Mouse (Mus musculus) hindbrain, embryonic 15.5 days (tissue): ENCODE measurements around the gene Lrmda. TPM values are rescaled to one million over a fixed set of nuclear protein-coding genes. Genes with fewer than 3 reads are reported as not detected.

Experiments used
- ATAC-seq: fragments of 200-750 bp; cut with Nextera tagmentation; 2 replicates; pipeline ENCODE4 v1.8.0; 2017; ENCODE audit warnings: low read depth, moderate number of reproducible peaks, moderate TSS enrichment; ENCODE audit not compliant: low FRiP score
- H3K27ac ChIP-seq: fragments of 300-500 bp; sonication (generic); replicated peaks from 2 replicates; pipeline ENCODE4 v1.5.1; 2015; ENCODE audit warnings: mild to moderate bottlenecking, inconsistent platforms
- H3K27me3 ChIP-seq: fragments of 300-500 bp; sonication (generic); 2 replicates; pipeline ENCODE4 v1.6.1; 2015; ENCODE audit warnings: control low read depth, inconsistent platforms
- H3K36me3 ChIP-seq: fragments of 300-500 bp; sonication (generic); 2 replicates; pipeline ENCODE4 v1.6.1; 2015; ENCODE audit warnings: control low read depth, inconsistent platforms
- H3K4me1 ChIP-seq: fragments of 300-500 bp; sonication (generic); replicated peaks from 2 replicates; pipeline ENCODE4 v1.6.1; 2015; ENCODE audit warnings: control low read depth, inconsistent platforms
- H3K4me2 ChIP-seq: fragments of 300-500 bp; sonication (generic); 2 replicates; pipeline ENCODE4 v1.6.1; 2015; ENCODE audit warnings: moderate library complexity, mild to moderate bottlenecking, inconsistent platforms
- H3K4me3 ChIP-seq: fragments of 300-500 bp; sonication (generic); 2 replicates; pipeline ENCODE4 v1.5.1; 2015; ENCODE audit warnings: mild to moderate bottlenecking, inconsistent platforms
- H3K9ac ChIP-seq: fragments of 300-500 bp; sonication (generic); 2 replicates; pipeline ENCODE4 v1.6.1; 2015; ENCODE audit warnings: inconsistent platforms
- H3K9me3 ChIP-seq: fragments of 300-500 bp; sonication (generic); 2 replicates; pipeline ENCODE4 v1.6.1; 2016; ENCODE audit warnings: control low read depth, inconsistent platforms
- WGBS: fragments of 180-500 bp; shearing (Covaris S2); methylation state at CpG from one replicate; pipeline ENCODE4 v1.1.7; 2015; 5-methylcytosine and 5-hydroxymethylcytosine counted together
- polyA plus RNA-seq: library from polyadenylated mRNA; unstranded; fragments of >200 nt; fragmentation: Nextera tagmentation; extraction: Ambion mirVana; gene quantifications from 2 replicates; pipeline ENCODE4 v1.2.1, GENCODE M21; 2015

Lrmda gene
- polyA plus RNA-seq, 1 experiment from 2014 or later: 0.23 TPM

DNA sequence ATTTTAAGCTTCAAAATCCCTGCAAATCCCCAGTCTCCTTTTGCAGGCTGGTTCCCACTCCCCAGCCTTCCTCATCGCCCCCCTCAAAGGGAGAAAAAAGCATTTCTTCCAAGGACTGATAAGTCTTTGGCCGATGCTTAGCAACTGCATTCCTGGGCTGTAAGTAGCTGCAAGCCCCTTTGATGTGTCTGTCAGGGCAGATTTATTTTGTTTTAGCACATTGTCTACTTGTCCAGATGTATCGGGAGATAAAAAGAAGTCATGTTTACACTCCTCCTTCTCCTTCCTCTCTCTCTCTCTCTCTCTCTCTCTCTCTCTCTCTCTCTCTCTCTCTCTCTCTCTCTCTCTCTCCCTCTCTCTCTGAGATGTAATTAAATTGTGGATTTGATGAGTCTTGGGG is 787.8 kb downstream of the Lrmda start:
- peaks cover 24% of the 10 kb centered on the region for H3K4me1 ChIP-seq
- WGBS: 20% methylated on average over 3 of the region's 3 CpGs
- no peak overlapping the region for H3K4me3 ChIP-seq
- H3K36me3 ChIP-seq: no peaks in the 10 kb centered on the region
- no peak overlapping the region for H3K9ac ChIP-seq
- 0 out of 2 replicates have a peak, but pooled peaks cover 8% of the 10 kb centered on the region for H3K27me3 ChIP-seq
- H3K27ac ChIP-seq: no peak overlapping the region
- ATAC-seq: no peak
- H3K4me2 ChIP-seq: peak overlapping the region; percentile 55; the same call in 1 of the 2 replicates
- no peaks in the 10 kb centered on the region for H3K9me3 ChIP-seq

DNA sequence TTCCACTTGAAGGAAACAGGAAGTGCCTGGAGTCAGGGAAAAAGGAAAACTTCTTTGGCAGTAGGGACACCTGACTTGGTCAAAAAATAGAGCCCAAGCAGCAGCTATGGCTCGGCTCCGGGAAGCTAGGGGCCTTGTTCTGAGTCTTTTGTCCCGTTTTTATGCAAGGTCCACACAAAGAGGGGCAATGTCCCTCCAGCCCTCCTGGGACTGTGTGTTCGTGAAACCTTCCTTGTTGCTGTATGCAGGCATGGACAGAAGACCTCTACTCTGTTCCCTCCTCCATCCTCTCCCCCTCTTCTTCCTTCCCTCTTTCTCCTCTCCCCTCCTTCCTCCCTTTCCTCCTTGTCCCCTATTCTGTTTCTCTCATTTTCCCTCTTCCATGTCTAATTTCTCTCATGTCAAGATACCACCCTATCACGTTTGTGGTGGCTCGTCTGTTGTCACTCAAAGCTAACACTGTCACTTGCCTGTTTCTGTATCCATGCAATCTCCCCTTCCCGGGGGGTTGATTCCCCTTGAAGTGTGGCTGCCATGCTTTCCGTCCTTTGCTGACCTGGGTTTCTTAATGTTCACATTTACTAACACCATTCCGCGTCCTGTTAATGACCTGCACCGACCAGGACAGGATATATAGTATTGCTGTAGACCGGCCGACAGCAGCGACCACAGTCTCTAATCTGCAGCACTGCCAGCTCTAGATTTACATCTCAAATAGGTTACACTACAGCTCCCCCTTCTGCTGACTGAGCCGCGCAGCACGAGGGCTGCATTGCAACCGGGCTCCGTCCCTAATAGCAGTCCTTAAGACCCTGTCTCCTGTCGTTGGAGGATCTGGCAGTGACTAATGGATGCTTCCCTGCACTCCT is 788.4 kb downstream of the Lrmda start:
- H3K27me3 ChIP-seq: 0 out of 2 replicates have a peak, but pooled peaks cover 8% of the 10 kb centered on the region
- no peaks in the 10 kb centered on the region for H3K9me3 ChIP-seq
- under 1% methylated on average over 20 of the region's 20 CpGs for WGBS
- peak; percentile 89 for ATAC-seq
- H3K9ac ChIP-seq: no peak overlapping the region
- H3K4me2 ChIP-seq: peak overlapping the region; percentile 55
- peak overlapping the region; percentile 22 for H3K4me3 ChIP-seq
- H3K36me3 ChIP-seq: no peaks in the 10 kb centered on the region
- H3K27ac ChIP-seq: no peak overlapping the region; the same call in 1 of the 2 replicates
- peaks cover 24% of the 10 kb centered on the region for H3K4me1 ChIP-seq

DNA sequence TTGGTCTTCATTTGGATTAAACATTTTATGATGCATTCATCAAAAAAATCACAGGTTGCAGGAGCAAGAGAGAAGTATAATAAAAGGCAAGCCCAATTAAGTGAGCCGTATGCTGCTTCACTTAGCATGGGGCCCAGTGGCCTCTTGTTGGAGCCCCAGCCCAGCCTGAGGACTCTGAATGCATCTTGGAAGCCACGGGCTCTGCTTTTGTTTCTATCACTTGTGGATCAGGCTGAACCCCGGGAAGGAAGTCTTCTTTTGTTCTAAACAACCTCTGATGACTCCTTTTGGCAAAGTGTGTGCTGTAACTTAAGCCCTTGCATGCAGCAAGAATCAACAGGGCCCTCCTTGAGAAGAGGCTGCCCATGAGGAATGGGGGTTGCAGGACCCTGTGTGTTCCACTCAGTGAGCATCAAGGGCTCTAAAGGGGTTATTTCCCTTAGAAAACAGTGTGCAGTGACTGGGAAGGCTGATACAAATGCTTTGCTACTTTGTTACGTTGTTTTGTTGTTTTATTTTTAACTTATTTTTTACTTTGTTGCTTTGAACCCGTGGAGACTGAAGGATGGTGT is 789.2 kb downstream of the Lrmda start:
- Histone ChIP-seq H3K27me3 (0 out of 2 replicates have a peak, but pooled peaks cover 8% of the 10 kb centered on the region), H3K4me3 (no peak overlapping the region), H3K36me3 (no peaks in the 10 kb centered on the region), H3K9me3 (no peaks in the 10 kb centered on the region), H3K4me2 (peak overlapping the region; percentile 55; the same call in 1 of the 2 replicates), H3K27ac (no peak overlapping the region), H3K4me1 (peaks cover 25% of the 10 kb centered on the region), H3K9ac (no peak overlapping the region)
- ATAC-seq: peak; percentile 56
- WGBS: 34% methylated on average over 5 of the region's 5 CpGs

DNA sequence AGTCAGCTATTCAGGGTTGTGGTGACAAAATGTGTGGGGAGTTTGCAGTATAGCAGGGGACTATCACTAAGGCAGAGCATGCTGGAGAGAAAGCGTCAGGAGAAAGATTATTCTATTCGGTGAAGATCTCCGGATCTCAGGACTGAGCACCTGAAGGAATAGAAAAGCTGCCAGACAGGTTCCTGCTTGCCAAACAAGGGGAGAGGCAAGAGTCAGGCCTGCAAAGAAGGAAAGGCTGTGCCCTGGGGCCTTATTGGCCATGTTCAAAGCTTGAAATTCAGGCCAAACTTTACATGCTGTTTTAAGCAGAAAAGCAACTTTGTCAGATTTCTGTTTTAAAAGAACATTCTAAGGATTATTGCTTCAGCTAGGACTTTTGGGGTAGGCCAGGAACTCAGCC is 789.7 kb downstream of the Lrmda start:
- peaks cover 29% of the 10 kb centered on the region for H3K4me1 ChIP-seq
- H3K4me2 ChIP-seq: no peak overlapping the region
- 0 out of 2 replicates have a peak, but pooled peaks cover 8% of the 10 kb centered on the region for H3K27me3 ChIP-seq
- no peak overlapping the region for H3K9ac ChIP-seq
- no peaks in the 10 kb centered on the region for H3K9me3 ChIP-seq
- 61% methylated on average over 3 of the region's 3 CpGs for WGBS
- no peak overlapping the region for H3K4me3 ChIP-seq
- ATAC-seq: no peak
- H3K27ac ChIP-seq: no peak overlapping the region
- H3K36me3 ChIP-seq: no peaks in the 10 kb centered on the region

DNA sequence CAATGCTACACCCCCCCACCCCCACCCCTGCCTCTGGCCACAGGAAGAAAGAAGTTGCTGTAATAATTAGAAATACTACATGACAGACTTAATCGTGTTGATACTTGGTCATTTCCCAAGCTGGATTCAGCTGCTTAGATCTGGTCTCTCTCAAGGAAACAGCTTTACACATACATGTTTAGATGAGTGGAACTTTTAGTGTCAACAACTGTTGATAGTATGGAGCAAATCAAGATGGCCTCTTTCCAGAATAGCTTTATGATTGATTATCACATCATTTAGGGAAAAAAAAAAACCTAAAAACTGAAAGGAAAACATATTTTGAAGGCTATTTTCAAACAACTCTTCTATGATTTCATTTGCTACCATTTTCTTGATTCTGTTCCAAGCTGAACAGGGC is 791.0 kb downstream of the Lrmda start:
- Histone ChIP-seq H3K27me3 (0 out of 2 replicates have a peak, but pooled peaks cover 8% of the 10 kb centered on the region), H3K4me3 (no peak overlapping the region), H3K27ac (no peak overlapping the region), H3K9ac (no peak overlapping the region), H3K4me2 (no peak overlapping the region), H3K9me3 (no peaks in the 10 kb centered on the region), H3K36me3 (no peaks in the 10 kb centered on the region), H3K4me1 (peaks cover 34% of the 10 kb centered on the region)
- 94% methylated on average over 1 of the region's 1 CpGs for WGBS
- no peak for ATAC-seq

DNA sequence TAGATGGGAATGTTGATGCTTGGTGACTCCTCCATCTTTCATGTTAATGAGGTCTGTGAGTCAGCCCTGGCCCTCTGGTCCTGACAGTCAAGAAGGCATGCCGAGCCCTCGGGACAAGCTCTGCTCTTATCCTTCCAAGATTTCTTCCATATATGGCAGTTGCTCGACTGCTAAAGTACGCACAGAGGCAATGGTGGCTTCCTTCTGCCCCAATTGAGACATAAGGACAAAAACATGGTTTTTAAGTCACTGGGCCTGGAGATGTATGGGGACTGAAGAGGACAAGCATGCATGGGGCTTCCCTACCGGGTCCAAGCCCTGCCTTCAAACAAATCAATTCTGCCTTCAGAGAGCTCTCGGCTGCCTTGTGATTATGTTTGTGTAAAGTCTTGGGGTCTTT is 793.3 kb downstream of the Lrmda start:
- H3K36me3 ChIP-seq: no peaks in the 10 kb centered on the region
- H3K9ac ChIP-seq: no peak overlapping the region
- no peak overlapping the region for H3K4me3 ChIP-seq
- H3K27me3 ChIP-seq: 0 out of 2 replicates have a peak, but pooled peaks cover 6% of the 10 kb centered on the region
- H3K4me2 ChIP-seq: no peak overlapping the region
- H3K4me1 ChIP-seq: peaks cover 23% of the 10 kb centered on the region
- no peak overlapping the region for H3K27ac ChIP-seq
- ATAC-seq: no peak
- no peaks in the 10 kb centered on the region for H3K9me3 ChIP-seq
- 31% methylated on average over 6 of the region's 6 CpGs for WGBS

DNA sequence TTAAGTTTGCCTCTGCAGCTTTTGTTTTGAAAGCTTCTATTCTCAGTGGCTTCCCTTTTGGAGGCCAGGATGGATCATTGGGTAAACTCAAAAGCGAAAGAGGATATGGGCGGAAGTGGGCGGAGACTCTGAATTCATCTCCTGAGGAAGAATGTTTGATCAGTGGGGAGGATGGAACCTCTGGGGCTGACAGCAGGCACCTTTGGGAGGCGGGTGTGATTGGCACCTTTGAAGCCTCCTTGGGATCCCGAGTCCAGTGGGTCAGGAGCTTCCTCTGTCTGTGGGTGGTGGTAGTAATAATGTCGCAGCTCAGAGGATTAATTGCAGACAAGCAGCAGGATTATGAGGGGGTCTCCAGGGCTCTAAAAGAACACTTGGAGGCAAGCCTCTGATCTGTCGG is 793.9 kb downstream of the Lrmda start:
- 20% methylated on average over 7 of the region's 7 CpGs for WGBS
- no peak for ATAC-seq
- H3K4me1 ChIP-seq: peaks cover 17% of the 10 kb centered on the region
- no peak overlapping the region for H3K4me3 ChIP-seq
- H3K9ac ChIP-seq: no peak overlapping the region
- H3K36me3 ChIP-seq: no peaks in the 10 kb centered on the region
- no peak overlapping the region for H3K27ac ChIP-seq
- H3K9me3 ChIP-seq: no peaks in the 10 kb centered on the region
- H3K27me3 ChIP-seq: 0 out of 2 replicates have a peak, but pooled peaks cover 6% of the 10 kb centered on the region
- no peak overlapping the region for H3K4me2 ChIP-seq

DNA sequence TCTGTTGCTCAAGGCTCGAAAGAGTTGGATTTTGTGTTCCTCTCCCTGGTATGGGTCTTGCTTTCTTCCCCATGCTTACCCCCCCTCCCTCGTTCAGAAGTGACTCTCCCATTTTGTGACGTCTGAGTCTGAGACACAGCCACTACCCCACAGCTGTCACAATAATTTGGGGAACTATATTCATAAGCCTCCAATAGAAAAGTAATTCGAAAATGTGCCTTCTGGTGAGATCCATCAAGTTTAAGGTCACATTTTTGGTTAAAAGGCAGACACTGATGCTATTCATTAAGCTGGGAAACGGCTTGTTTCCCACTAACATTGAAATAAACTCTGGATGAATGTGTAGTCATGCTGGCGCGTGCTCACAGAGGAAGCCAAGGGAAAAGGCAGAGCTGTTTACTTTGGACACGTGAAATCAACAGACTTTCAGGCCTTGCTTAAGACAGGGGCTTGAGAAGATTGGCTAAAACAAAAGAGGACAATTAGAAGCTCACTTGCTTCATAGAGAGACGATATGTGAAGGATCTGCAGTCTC is 795.4 kb downstream of the Lrmda start:
- ATAC-seq: no peak
- H3K4me3 ChIP-seq: no peak overlapping the region

DNA sequence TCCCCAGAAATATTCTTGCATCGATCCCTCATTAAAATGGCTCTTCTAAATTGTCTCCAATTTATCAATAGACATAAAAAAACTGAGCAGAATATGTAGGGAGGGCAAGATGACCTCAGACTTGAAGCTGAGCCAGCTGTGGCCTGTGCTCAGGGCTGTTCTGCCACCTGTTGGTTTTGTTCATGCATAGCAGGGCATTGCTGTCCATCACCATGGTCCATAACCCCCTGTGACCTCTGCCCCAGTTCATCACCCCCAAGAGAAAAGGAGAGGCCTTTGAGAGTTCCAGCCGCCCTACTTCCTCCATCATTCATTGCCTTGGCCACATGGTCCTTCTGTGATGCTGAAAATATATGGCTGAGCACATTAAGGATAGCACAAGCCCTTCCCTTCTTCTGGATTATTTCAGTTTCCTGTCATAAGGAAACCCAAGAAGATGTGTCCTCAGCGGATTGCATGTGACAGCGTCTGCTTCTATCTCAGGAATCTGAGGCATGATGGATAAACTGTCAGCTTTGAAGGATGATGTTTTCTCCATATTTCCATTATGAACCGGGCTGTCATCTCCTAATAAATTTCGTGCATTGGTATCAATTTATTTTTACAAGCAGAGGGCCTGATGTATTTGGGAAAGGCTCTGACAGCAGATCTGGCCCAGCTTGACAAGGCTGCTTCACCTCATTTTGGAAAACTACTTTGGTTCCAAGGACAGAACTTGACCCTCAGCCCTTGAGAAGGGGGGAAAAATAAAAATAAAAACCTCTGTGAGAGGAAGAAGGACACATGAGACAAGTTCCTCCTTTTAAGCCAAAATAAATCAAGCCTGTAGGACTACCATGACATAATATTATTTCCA is 798.1 kb downstream of the Lrmda start:
- peaks cover 10% of the 10 kb centered on the region; the same call in 1 of the 2 replicates for H3K4me1 ChIP-seq
- 74% methylated on average over 6 of the region's 6 CpGs for whole genome bisulfite sequencing

More for the DNA sequence above, 795.4 kb downstream of the Lrmda start:
- Histone ChIP-seq H3K27me3 (no peaks in the 10 kb centered on the region), H3K4me1 (peaks cover 10% of the 10 kb centered on the region; the same call in 1 of the 2 replicates), H3K9ac (no peak overlapping the region), H3K4me2 (no peak overlapping the region), H3K36me3 (no peaks in the 10 kb centered on the region), H3K9me3 (no peaks in the 10 kb centered on the region), H3K27ac (no peak overlapping the region)
- WGBS: 58% methylated on average over 9 of the region's 9 CpGs

DNA sequence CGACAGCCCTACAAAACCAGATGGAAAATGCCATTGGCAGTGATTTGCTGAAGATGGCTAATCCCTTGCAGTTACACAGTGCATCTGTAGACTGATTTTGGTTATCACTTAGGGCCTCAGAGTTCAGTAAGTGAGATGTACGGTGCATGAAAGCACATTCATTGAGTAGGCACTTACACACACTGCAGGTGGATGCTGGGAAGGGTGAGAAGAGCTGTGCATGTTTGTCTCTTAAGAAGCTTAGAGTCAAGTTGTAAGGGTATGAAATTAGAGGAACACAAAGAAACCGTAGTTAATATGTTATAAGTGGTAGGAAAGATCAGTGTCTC is 798.7 kb downstream of the Lrmda start:
- no peak overlapping the region for H3K4me3 ChIP-seq
- H3K4me1 ChIP-seq: 0 out of 2 replicates have a peak, but pooled peaks cover 10% of the 10 kb centered on the region
- no peak overlapping the region for H3K27ac ChIP-seq
- H3K9me3 ChIP-seq: no peaks in the 10 kb centered on the region
- no peak overlapping the region for H3K4me2 ChIP-seq
- H3K27me3 ChIP-seq: no peaks in the 10 kb centered on the region
- ATAC-seq: no peak
- H3K9ac ChIP-seq: no peak overlapping the region
- 78% methylated on average over 3 of the region's 3 CpGs for WGBS
- no peaks in the 10 kb centered on the region for H3K36me3 ChIP-seq

More for the DNA sequence above, 798.1 kb downstream of the Lrmda start:
- no peak overlapping the region for H3K27ac ChIP-seq
- no peak overlapping the region for H3K4me3 ChIP-seq
- H3K9me3 ChIP-seq: no peaks in the 10 kb centered on the region
- no peak overlapping the region for H3K9ac ChIP-seq
- no peak overlapping the region for H3K4me2 ChIP-seq
- no peaks in the 10 kb centered on the region for H3K27me3 ChIP-seq
- no peak for ATAC-seq
- no peaks in the 10 kb centered on the region for H3K36me3 ChIP-seq

DNA sequence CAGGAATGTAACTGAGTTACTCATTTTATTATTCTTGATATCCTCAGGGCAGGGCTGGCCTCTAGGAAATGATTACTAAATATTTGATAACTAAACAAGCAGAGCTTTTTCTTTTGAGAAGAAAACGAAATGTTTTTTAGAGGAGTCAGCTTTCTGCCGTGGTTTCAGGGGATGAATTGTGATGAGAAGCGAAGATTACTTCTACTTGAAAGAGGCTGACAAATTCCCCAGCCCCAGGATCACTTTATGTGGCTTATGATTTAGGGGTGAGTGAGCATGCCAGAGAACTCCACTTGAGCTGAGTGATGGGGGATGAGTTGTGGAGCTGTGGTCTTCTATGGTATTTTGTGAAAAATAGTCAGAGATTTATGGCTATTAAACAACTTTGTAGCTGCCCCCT is 803.4 kb downstream of the Lrmda start:
- Histone ChIP-seq H3K36me3 (no peaks in the 10 kb centered on the region), H3K4me3 (no peak overlapping the region), H3K9me3 (no peaks in the 10 kb centered on the region), H3K4me1 (no peaks in the 10 kb centered on the region), H3K27me3 (no peaks in the 10 kb centered on the region), H3K4me2 (no peak overlapping the region), H3K27ac (no peak overlapping the region), H3K9ac (no peak overlapping the region)
- WGBS: 73% methylated on average over 3 of the region's 3 CpGs
- no peak for ATAC-seq
